Mouse (Mus musculus): ENCODE measurements at regions not wholly inside any gene's neighbourhood (a gene's known extent, or its start where the extent isn't known, plus 50 kb on each side); places are given as distances from the start of the nearest gene placed in this dataset.

GRCm38 (mm10) chr2:82698417-82698988, 244.9 kb upstream of the Fsip2 start:
- intact Hi-C loops (cut with DNase I): no loop called here
- no peak for DNase-seq (ENCODE audit: low spot score in 2 of 2)

- intact Hi-C loops (cut with DNase I): no loop called here
Observed at GRCm38 (mm10) chr2:82701851-82702250, 241.6 kb upstream of the Fsip2 start.

GRCm38 (mm10) chr2:82715773-82716172, 227.7 kb upstream of the Fsip2 start:
- DNase-seq (ENCODE audit: low spot score in 2 of 2): peak in 1 of 2 experiments; percentile 9
- intact Hi-C loops (cut with DNase I): no loop called here

More at GRCm38 (mm10) chr2:82701851-82702250, 241.6 kb upstream of the Fsip2 start:
- DNase-seq (ENCODE audit: low spot score in 2 of 2): no peak
